Mouse (Mus musculus): Measurements from ENCODE around the gene Mief1.

DNA sequence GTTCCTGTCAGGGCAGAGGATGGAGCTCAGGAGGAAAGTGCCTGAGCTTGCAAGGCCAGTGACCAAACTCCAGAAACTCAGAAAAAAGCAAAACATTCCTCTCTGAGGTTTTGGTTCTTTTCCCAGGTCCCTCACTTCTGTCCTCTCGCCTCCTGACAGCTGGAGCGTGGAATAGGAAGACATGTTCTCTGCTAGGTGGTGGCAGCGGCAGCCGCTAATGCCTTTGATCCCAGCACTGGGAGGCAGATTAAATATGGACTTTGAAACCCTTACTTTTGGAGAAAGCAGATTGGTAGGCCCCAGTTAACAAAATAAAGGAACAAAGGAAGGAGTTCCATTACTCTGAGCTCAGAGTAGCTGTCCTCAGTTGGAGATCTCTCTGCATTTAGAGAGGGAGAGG, 25.4 kb upstream of the Mief1 start:
- TF ChIP-seq POLR2A (IDR thresholded peaks at IDR 0.05; ENCODE audit: borderline replicate concordance, extremely low read depth, low read depth, low read length) (no peak), CTCF (IDR thresholded peaks at IDR 0.05; ENCODE audit: insufficient read depth, low read length) (no peak)

Data from lung, adult 2 months (tissue).